Mouse (Mus musculus) kidney, embryonic 16.5 days (tissue): ENCODE data around the gene Neurog1. TPM values are rescaled to one million over a fixed set of nuclear protein-coding genes. Genes with fewer than 3 reads are reported as not detected.
A peak's percentile ranks its signal among the peaks of the same experiment; 100 is the strongest.

Experiments
- ATAC-seq: fragments of 200-750 bp; cut with Nextera tagmentation; 2 replicates; pipeline ENCODE4 v1.8.0; 2017; ENCODE audit warnings: moderate TSS enrichment; ENCODE audit not compliant: low FRiP score, low TSS enrichment
- H3K27ac ChIP-seq: fragments of 300-500 bp; sonication (generic); 2 replicates; pipeline ENCODE4 v1.5.1; 2014; ENCODE audit warnings: low read length
- H3K27me3 ChIP-seq: fragments of 300-500 bp; sonication (generic); 2 replicates; pipeline ENCODE4 v1.6.1; 2014; ENCODE audit warnings: low read length, control low read depth, mixed read lengths; ENCODE audit not compliant: insufficient read depth
- H3K36me3 ChIP-seq: fragments of 300-500 bp; sonication (generic); 2 replicates; pipeline ENCODE4 v1.6.1; 2014; ENCODE audit warnings: low read length, control low read depth, mixed read lengths; ENCODE audit not compliant: insufficient read depth
- H3K4me1 ChIP-seq: fragments of 300-500 bp; sonication (generic); 2 replicates; pipeline ENCODE4 v1.6.1; 2014; ENCODE audit warnings: low read length, control low read depth, mixed read lengths; ENCODE audit not compliant: insufficient read depth
- H3K4me2 ChIP-seq: fragments of 300-500 bp; sonication (generic); replicated peaks from 2 replicates; pipeline ENCODE4 v1.6.1; 2014; ENCODE audit warnings: low read depth, low read length
- H3K4me3 ChIP-seq: fragments of 300-500 bp; sonication (generic); 2 replicates; pipeline ENCODE4 v1.5.1; 2014; ENCODE audit warnings: mild to moderate bottlenecking, low read length
- H3K9ac ChIP-seq: fragments of 300-500 bp; sonication (generic); replicated peaks from 2 replicates; pipeline ENCODE4 v1.6.1; 2014; ENCODE audit warnings: low read length
- H3K9me3 ChIP-seq: fragments of 300-500 bp; sonication (generic); 2 replicates; pipeline ENCODE4 v1.6.1; 2016; ENCODE audit warnings: low read length, control low read depth
- WGBS: fragments of 180-500 bp; shearing (Covaris S2); extraction: QIAGEN DNeasy Blood & Tissue Kit; methylation state at CpG from one replicate; pipeline ENCODE4 v1.1.7; 2014; 5-methylcytosine and 5-hydroxymethylcytosine counted together
- polyA plus RNA-seq: library from polyadenylated mRNA; unstranded; fragments of >200 nt; fragmentation: Nextera tagmentation; extraction: Ambion mirVana; gene quantifications from 2 replicates; pipeline ENCODE4 v1.2.1, GENCODE M21; 2015

Gene Neurog1
- polyA plus RNA-seq, 1 experiment from 2014 or later = not detected

DNA sequence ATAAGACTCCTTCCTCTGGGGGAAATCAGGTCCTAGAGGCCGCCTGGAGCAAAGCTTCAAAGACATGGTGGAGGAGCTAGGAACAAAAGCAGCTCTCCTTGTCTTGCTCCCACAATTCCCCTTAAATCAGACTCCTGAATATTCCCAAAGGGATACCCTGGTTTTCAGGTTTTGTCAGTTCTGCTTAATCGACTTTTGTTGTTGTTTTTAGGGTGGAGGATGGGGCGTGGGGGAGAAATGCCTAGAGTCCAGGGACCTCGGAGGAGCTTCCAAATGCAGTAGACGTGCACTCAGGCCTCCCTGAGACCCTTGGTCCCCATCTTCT lies 7.9 kb upstream of the Neurog1 start:
- no peak for ATAC-seq
- Histone ChIP-seq H3K27me3 (peaks cover 86% of the 10 kb centered on the region), H3K4me2 (no peak overlapping the region), H3K27ac (no peak overlapping the region), H3K36me3 (no peaks in the 10 kb centered on the region), H3K9me3 (no peaks in the 10 kb centered on the region), H3K4me1 (peaks cover 5% of the 10 kb centered on the region; the same call in 1 of the 2 replicates), H3K9ac (no peak overlapping the region), H3K4me3 (no peak overlapping the region)
- 2% methylated on average over 5 of the region's 5 CpGs for WGBS

- under 1% methylated on average over 55 of the region's 55 CpGs for WGBS
- no peak for ATAC-seq
- no peak overlapping the region; the same call in 1 of the 2 replicates for H3K9ac ChIP-seq
- H3K9me3 ChIP-seq = no peaks in the 10 kb centered on the region
- no peak overlapping the region for H3K27ac ChIP-seq
- H3K4me1 ChIP-seq = peaks cover 5% of the 10 kb centered on the region; the same call in 1 of the 2 replicates
- H3K27me3 ChIP-seq = peaks cover 92% of the 10 kb centered on the region
- peak overlapping the region; percentile 22 for H3K4me3 ChIP-seq
- no peaks in the 10 kb centered on the region for H3K36me3 ChIP-seq
- H3K4me2 ChIP-seq = peak overlapping the region; percentile 33
Observed at GRCm38 (mm10) chr13:56259021-56259925, 7.3 kb upstream of the Neurog1 start.

DNA sequence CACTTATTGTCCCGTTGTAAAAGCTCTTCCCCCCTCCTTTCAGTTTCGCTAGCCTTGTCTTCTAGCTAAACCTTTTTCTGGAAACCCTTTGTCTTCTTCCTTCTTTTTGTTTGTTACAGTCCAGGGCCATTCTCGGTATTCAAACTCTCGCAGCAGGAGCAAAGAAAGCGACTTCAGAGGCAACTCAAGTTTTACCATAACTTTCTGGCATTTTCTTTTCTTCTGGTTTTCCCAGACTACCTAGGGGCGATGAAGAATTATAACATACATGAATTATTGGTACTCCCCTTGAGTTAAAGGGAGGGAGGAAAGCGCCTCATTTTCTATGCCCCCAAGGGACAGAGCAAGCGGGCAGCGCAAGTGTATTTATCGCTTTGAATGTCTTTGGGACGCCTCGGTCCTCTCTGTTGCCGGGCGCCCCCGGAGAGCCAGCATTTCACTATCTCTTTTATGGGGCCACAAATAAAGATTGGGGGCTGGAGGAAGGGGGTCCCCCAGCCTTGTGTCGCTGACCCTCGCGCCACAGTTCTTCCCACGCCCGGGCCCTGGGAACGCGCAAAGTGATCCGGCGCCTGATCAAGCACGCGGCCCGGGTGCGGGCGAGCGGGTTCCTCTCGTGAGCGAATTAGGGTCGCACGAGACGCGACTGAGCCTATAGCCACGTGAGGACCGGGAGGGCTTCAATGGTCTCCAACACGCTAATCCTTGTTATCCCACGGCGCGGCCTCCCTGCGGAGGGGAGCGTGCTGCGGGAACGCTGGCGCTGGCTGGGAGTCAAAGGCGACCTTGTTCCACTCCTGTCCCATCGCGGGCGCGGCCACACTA lies 6.4 kb upstream of the Neurog1 start:
- H3K27ac ChIP-seq = no peak overlapping the region
- under 1% methylated on average over 52 of the region's 52 CpGs for WGBS
- H3K4me2 ChIP-seq = peak overlapping the region; percentile 33
- H3K9ac ChIP-seq = no peak overlapping the region; the same call in 1 of the 2 replicates
- peaks cover 96% of the 10 kb centered on the region for H3K27me3 ChIP-seq
- no peaks in the 10 kb centered on the region for H3K36me3 ChIP-seq
- H3K9me3 ChIP-seq = no peaks in the 10 kb centered on the region
- ATAC-seq = no peak
- peaks cover 5% of the 10 kb centered on the region; the same call in 1 of the 2 replicates for H3K4me1 ChIP-seq
- H3K4me3 ChIP-seq = peak overlapping the region; percentile 22

DNA sequence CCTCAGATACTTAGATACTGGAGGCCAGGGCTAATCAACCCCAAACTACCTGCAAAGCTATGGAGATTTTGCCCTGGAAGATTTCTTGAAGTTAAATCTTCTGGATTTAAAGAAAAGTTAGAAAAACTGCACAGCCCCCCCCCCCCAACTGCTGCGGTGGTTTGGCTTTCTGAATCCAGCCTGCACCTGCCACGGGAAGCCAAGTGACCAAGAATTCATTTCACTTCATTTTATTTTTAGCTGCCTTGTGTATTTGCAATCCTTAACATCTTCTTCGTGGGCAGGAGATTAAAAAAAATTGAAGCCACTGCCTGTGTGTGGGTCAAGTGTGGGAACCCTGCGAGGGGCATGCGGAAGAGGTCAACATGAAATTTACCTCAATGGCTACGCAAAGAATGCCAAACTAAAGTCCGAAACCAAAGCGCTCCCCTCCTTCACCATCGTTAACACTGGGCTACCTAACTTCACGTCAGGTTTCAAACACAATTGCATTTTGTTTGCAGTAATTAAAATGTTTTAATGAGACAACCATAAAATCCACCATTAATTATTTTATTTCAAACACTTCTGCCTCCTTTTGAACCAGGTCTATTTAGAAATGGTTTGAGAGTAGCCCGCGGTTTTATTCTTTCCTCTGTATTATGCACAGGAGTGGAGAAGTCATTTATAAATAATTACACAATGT lies 5.6 kb upstream of the Neurog1 start:
- Histone ChIP-seq H3K36me3 (no peaks in the 10 kb centered on the region), H3K9me3 (no peaks in the 10 kb centered on the region), H3K27ac (no peak overlapping the region), H3K4me1 (peaks cover 5% of the 10 kb centered on the region; the same call in 1 of the 2 replicates), H3K4me2 (no peak overlapping the region), H3K9ac (no peak overlapping the region), H3K4me3 (no peak overlapping the region), H3K27me3 (peaks cover 100% of the 10 kb centered on the region)
- 4% methylated on average over 12 of the region's 12 CpGs for WGBS
- no peak for ATAC-seq

DNA sequence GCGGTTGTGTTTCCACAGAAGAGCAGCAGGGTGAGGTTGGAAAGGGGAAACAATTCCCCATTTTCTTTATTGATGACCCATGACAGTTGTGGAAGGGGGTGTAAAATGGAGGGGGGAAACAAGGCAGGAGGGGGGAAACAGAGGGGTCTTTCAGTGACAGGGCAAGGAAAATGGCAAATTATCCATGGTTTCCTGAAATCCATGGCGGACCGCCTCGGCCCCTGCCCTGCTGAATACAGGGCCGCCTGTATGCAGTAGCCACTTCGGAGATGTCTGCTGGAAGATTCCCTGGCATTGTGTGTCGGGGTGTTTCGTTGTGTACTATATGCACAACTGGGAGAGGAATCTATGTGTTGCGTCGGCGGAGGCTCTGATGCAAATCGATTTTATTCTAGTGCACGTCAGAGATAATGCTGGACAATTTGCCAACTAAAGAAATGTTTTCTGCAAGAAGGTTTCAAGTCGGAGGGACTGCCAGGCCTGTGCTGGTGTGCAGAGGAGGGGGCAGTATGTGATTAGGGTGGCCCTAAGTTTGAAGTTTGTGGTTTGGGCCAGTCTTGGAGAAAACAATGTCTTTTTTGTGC lies 4.8 kb upstream of the Neurog1 start:
- Histone ChIP-seq H3K4me2 (no peak overlapping the region), H3K9me3 (no peaks in the 10 kb centered on the region), H3K27me3 (peaks cover 100% of the 10 kb centered on the region), H3K4me1 (peaks cover 10% of the 10 kb centered on the region), H3K4me3 (no peak overlapping the region), H3K36me3 (no peaks in the 10 kb centered on the region), H3K27ac (no peak overlapping the region), H3K9ac (no peak overlapping the region)
- WGBS = 7% methylated on average over 14 of the region's 14 CpGs
- ATAC-seq = no peak

DNA sequence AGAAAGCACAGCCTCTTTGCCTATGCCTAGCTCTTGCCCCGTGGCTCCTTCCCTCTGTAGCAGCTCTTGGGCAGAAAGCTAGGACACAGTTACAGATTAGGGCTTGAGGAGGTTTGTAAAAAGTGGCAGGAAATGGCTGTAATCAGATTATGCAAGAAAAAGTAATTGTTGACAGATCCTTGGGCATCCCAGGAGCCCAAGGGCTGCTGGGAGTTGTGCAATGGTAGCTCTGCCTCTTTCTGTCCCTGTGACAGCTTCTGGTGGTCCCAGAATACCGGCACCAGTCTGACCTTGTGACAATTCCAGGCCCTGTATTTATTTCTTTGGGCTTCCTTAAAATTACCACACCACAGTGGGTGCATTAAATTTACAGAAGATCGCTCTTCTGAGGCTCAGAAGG lies 1.4 kb upstream of the Neurog1 start:
- Histone ChIP-seq H3K27me3 (peaks cover 100% of the 10 kb centered on the region), H3K9ac (no peak overlapping the region), H3K4me2 (no peak overlapping the region), H3K9me3 (no peaks in the 10 kb centered on the region), H3K27ac (no peak overlapping the region), H3K4me1 (peaks cover 11% of the 10 kb centered on the region), H3K36me3 (no peaks in the 10 kb centered on the region), H3K4me3 (no peak overlapping the region)
- WGBS = 15% methylated on average over 3 of the region's 3 CpGs
- no peak for ATAC-seq

DNA sequence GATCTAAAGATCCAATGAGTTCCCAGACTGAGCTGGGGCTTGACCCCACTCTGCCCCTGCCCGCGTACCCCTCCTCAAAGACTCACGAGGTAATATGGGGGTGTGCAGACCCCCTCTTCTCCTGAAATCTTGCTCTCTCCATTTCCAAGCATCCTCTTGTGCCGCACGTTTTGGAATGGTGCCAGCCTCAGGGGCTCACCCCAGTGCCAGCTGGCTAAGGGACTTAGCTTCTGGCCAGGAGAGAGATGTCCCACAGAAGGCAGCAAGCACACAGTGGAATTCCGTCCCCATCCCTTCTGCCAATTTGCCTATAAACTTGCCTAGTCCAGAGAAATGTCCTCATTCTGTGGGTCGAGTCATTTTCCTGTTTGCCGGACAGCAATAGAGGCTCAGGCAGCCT lies 820 bp upstream of the Neurog1 start:
- H3K27ac ChIP-seq = no peak overlapping the region
- WGBS = 3% methylated on average over 8 of the region's 8 CpGs
- peaks cover 11% of the 10 kb centered on the region for H3K4me1 ChIP-seq
- H3K9me3 ChIP-seq = no peaks in the 10 kb centered on the region
- no peaks in the 10 kb centered on the region for H3K36me3 ChIP-seq
- H3K9ac ChIP-seq = no peak overlapping the region
- peaks cover 100% of the 10 kb centered on the region for H3K27me3 ChIP-seq
- no peak for ATAC-seq
- no peak overlapping the region for H3K4me2 ChIP-seq
- no peak overlapping the region for H3K4me3 ChIP-seq

- Histone ChIP-seq H3K9ac (no peak overlapping the region), H3K4me3 (peak overlapping the region; percentile 40; the same call in 1 of the 2 replicates), H3K27ac (no peak overlapping the region), H3K27me3 (peaks cover 100% of the 10 kb centered on the region), H3K4me2 (peak overlapping the region; percentile 53; the same call in 1 of the 2 replicates), H3K4me1 (peaks cover 11% of the 10 kb centered on the region), H3K36me3 (no peaks in the 10 kb centered on the region), H3K9me3 (no peaks in the 10 kb centered on the region)
- ATAC-seq = no peak
- WGBS = under 1% methylated on average over 59 of the region's 59 CpGs
Observed at GRCm38 (mm10) chr13:56251176-56251923, 613 bp downstream of the Neurog1 start.
